Comparison of ENCODE assay signal across 34 mouse cellular contexts in the genomic region with DNA sequence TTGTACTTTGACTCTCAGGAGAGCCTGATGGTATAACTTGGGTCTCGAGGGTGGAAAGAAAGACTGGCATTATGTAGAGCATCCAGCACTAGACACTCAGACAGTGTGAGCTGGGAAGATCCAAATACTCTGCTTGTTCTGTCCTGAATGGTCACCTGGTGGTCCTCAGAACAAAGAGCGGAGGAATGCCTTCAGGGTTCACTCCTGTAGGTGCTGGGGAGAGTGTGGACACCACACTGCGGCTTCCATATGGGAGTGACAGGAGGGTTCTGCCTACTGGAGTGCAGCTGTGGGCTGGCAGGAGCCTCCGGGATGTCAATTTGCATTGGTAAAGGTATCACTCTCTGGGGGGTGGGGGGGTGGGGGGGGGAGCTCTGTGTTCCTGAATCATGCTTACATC. TPM values are rescaled to one million over a fixed set of nuclear protein-coding genes. Genes with fewer than 3 reads are reported as not detected.
"Had no signal": no experiment of that assay in that cellular context is flagged by ENCODE, and none has a peak within 500 bp of the region (broad histone marks: within the 10 kb centered on the region; RNA-seq: fewer than 3 reads in every experiment).

No protein-coding gene starts in this region.

- H3K36me3 ChIP-seq: heart, embryonic 13.5 days; heart, embryonic 15.5 days; hindbrain, embryonic 10.5 days; hindbrain, embryonic 12.5 days; intestine, embryonic 15.5 days; limb, embryonic 10.5 days; limb, embryonic 12.5 days had no signal

- H3K27me3 ChIP-seq: heart, embryonic 13.5 days; heart, embryonic 15.5 days; hindbrain, embryonic 12.5 days; intestine, embryonic 15.5 days; limb, embryonic 12.5 days had no signal

- H3K4me3 ChIP-seq: gastrocnemius, adult 2 months; heart, embryonic 13.5 days; heart, embryonic 15.5 days; hindbrain, embryonic 10.5 days; hindbrain, embryonic 12.5 days; intestine, embryonic 15.5 days; layer of hippocampus, adult 2 months; left cerebral cortex, adult 2 months; limb, embryonic 10.5 days; limb, embryonic 12.5 days had no signal

- H3K9ac ChIP-seq: heart, embryonic 13.5 days; heart, embryonic 15.5 days; hindbrain, embryonic 12.5 days; hindbrain, embryonic 14.5 days; intestine, embryonic 15.5 days; limb, embryonic 12.5 days had no signal

- H3K9me3 ChIP-seq: heart, embryonic 13.5 days; heart, embryonic 15.5 days; hindbrain, embryonic 12.5 days; intestine, embryonic 15.5 days; limb, embryonic 10.5 days; limb, embryonic 12.5 days had no signal

- DNase-seq: gastrocnemius, adult 2 months; gastrocnemius, postnatal 10 days; gastrocnemius, postnatal 25 days; heart, postnatal 14 days; heart, postnatal 4 days; kidney, adult 18-20 months; kidney, adult 8-10 months; kidney, postnatal 10 days; kidney, postnatal 25 days; kidney, postnatal 4 days; liver had no signal

- H3K4me1 ChIP-seq: heart, embryonic 13.5 days; heart, embryonic 15.5 days; hindbrain, embryonic 10.5 days; hindbrain, embryonic 12.5 days; intestine, embryonic 15.5 days; limb, embryonic 10.5 days; limb, embryonic 12.5 days had no signal

- H3K27ac ChIP-seq: gastrocnemius, adult 2 months; heart, embryonic 13.5 days; heart, embryonic 15.5 days; hindbrain, embryonic 10.5 days; hindbrain, embryonic 12.5 days; hindbrain, embryonic 14.5 days; intestine, embryonic 15.5 days; layer of hippocampus, adult 2 months; left cerebral cortex, adult 2 months; limb, embryonic 10.5 days; limb, embryonic 12.5 days had no signal

RNA-seq across cellular contexts. Expression of gene Rtp3, which starts 8.0 kb away (rescaled TPM):
- total RNA-seq: granulocyte monocyte progenitor cell, adult 5-6 weeks had no signal
- polyA plus RNA-seq: forebrain, embryonic 16.5 days; hindbrain, embryonic 10.5 days; hindbrain, embryonic 12.5 days; hindbrain, embryonic 14.5 days; hindbrain, embryonic 16.5 days; inflammation-experienced regulatory T-cells, adult 6 months; limb, embryonic 10.5 days; limb, embryonic 12.5 days had no signal

RNA-seq across cellular contexts. Expression of gene Tdgf1, which starts 36.4 kb away (rescaled TPM):
- total RNA-seq: gastrocnemius, adult 2 months; gastrocnemius, postnatal 10 days; gastrocnemius, postnatal 25 days; gastrocnemius, postnatal 4 days; granulocyte monocyte progenitor cell, adult 5-6 weeks; heart, adult 8-10 months; heart, postnatal 4 days; layer of hippocampus, postnatal 10 days had no signal
- polyA plus RNA-seq: forebrain, embryonic 16.5 days; heart, embryonic 11.5 days; heart, embryonic 13.5 days; heart, embryonic 15.5 days; heart, postnatal 0 days; hindbrain, embryonic 10.5 days; hindbrain, embryonic 12.5 days; intestine, embryonic 15.5 days; intestine, postnatal 0 days; kidney, embryonic 14.5 days; kidney, embryonic 16.5 days; limb, embryonic 10.5 days; limb, embryonic 12.5 days; liver, embryonic 11.5 days had no signal

RNA-seq across cellular contexts. Expression of gene Ltf, which starts 36.7 kb away (rescaled TPM):
- total RNA-seq: gastrocnemius, adult 2 months; gastrocnemius, postnatal 25 days; layer of hippocampus, adult 2 months had no signal
- polyA plus RNA-seq: limb, embryonic 10.5 days had no signal
